Mouse (Mus musculus) megakaryocyte, embryonic 14.5 days (primary cell): ENCODE measurements around the gene Aldoart2.

ENCODE experiments used
- FLI1 ChIP-seq: IDR thresholded peaks from 2 replicates; pipeline ENCODE4 v1.6.1; 2012; ENCODE audit warnings: low read length, inconsistent platforms, mixed read lengths
- GATA1 ChIP-seq: IDR thresholded peaks from 3 replicates; pipeline ENCODE4 v1.6.1; 2012; ENCODE audit warnings: mixed read lengths, low read length, inconsistent platforms, borderline replicate concordance

DNA sequence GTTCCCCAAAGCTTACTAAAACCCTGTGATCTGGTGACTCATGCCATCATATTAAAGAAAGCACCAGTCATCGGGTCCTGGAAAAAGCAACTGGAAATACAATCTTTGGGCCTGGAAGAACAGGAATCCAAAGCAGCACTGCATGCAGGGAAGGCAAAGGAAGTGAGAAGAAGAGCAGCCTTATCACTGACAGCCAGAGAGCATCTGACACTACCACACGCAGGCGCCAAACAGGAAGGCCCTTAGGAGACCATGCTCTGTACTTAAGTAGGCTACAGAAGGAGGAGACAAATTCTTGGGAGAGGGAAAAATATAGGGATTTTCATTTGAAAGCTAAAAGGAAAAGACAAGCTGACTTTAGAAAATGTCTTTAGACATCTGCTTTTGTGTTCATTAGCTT lies 39.4 kb downstream of the Aldoart2 start:
- TF ChIP-seq GATA1 (no peak), FLI1 (no peak)
